Comparison of ENCODE assay signal across 10 mouse cellular contexts in the genomic region with DNA sequence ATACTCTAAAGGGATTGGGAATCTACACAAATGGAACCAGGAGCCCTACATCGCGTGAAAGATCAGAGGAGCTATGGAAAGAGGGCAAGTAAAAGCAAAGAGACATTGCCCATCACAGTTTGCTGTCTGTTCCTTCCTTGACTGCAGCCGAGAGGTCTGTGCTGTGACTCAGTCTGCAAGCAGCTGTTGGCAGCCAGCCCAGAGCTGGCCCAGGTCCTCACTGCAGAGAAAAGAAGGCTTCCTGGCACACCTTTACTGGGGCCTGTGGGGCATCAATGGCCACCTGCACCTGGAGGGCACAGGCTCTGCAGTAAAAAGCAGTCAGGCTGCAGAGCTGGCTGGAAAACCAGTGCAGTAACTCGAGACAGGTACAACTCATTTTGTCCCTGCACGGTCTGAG.
DNase-seq lines count a peak whose midpoint lies in the region; ATAC-seq lines count a peak whose summit lies in the region.
"Had no signal": no experiment of that assay in that cellular context is flagged by ENCODE, and none has a peak within 500 bp of the region (broad histone marks: within the 10 kb centered on the region; RNA-seq: fewer than 3 reads in every experiment).

No protein-coding gene starts in this region.

- H3K36me3 ChIP-seq in hindbrain, embryonic 10.5 days = no peaks in the 10 kb centered on the region
- no peaks in the 10 kb centered on the region for H3K36me3 ChIP-seq in forebrain, embryonic 15.5 days
- H3K36me3 ChIP-seq: heart, embryonic 15.5 days had no signal

- no peak overlapping the region for H3K4me2 ChIP-seq in forebrain, embryonic 15.5 days (replicated peaks)
- H3K4me2 ChIP-seq: heart, embryonic 15.5 days had no signal

- H3K9me3 ChIP-seq in hindbrain, embryonic 10.5 days = no peaks in the 10 kb centered on the region
- H3K9me3 ChIP-seq in forebrain, embryonic 15.5 days = no peaks in the 10 kb centered on the region
- H3K9me3 ChIP-seq: heart, embryonic 15.5 days had no signal

- no peak overlapping the region for H3K9ac ChIP-seq in forebrain, embryonic 15.5 days (replicated peaks)
- H3K9ac ChIP-seq: heart, embryonic 15.5 days had no signal

- no peaks in the 10 kb centered on the region for H3K27me3 ChIP-seq in hindbrain, embryonic 10.5 days (ENCODE audit: insufficient read depth, poor library complexity, severe bottlenecking)
- H3K27me3 ChIP-seq in forebrain, embryonic 15.5 days = no peaks in the 10 kb centered on the region
- H3K27me3 ChIP-seq: heart, embryonic 15.5 days; megakaryocyte, embryonic 14.5 days had no signal

- H3K4me3 ChIP-seq in hindbrain, embryonic 10.5 days = no peak overlapping the region
- H3K4me3 ChIP-seq in forebrain, embryonic 15.5 days = no peak overlapping the region
- H3K4me3 ChIP-seq: heart, embryonic 15.5 days; megakaryocyte, embryonic 14.5 days had no signal

- H3K4me1 ChIP-seq in hindbrain, embryonic 10.5 days (replicated peaks) = no peaks in the 10 kb centered on the region
- no peaks in the 10 kb centered on the region for H3K4me1 ChIP-seq in forebrain, embryonic 15.5 days
- H3K4me1 ChIP-seq: heart, embryonic 15.5 days; megakaryocyte, embryonic 14.5 days had no signal

- no peak overlapping the region for H3K27ac ChIP-seq in hindbrain, embryonic 10.5 days
- no peak overlapping the region for H3K27ac ChIP-seq in forebrain, embryonic 15.5 days (replicated peaks)
- H3K27ac ChIP-seq: heart, embryonic 15.5 days had no signal

- no peak for ATAC-seq in inflammation-experienced regulatory T-cells, adult 6 months
- ATAC-seq in forebrain, embryonic 15.5 days (replicated peaks) = no peak

- 85% methylated on average over 5 of the region's 5 CpGs for WGBS in hindbrain, embryonic 10.5 days
- 72% methylated on average over 5 of the region's 5 CpGs for WGBS in forebrain, embryonic 15.5 days

- DNase-seq in 3T3-L1 (ENCODE audit: low read depth, low spot score) = peak; percentile 82
- DNase-seq in NIH3T3 (ENCODE audit: low read depth) = peak; percentile 86
- DNase-seq in cerebellum, postnatal 25 days = peak; percentile 95 to 97
- peak; percentile 44 for DNase-seq in kidney, postnatal 14 days
- DNase-seq in right cerebral cortex, postnatal 14 days = peak; percentile 24
- no peak for DNase-seq in hindbrain, embryonic 10.5 days (ENCODE audit: low spot score)
